Mouse (Mus musculus) adrenal gland, postnatal 14 days (tissue): ENCODE measurements around the gene Ovca2. TPM values are rescaled to one million over a fixed set of nuclear protein-coding genes. Genes with fewer than 3 reads are reported as not detected.

ENCODE experiments used
- DNase-seq: peaks from one replicate; pipeline ENCODE4 v3.0.0; 2021; ENCODE audit warnings: mixed read lengths
- total RNA-seq: library from RNA; stranded (reverse); gene quantifications from 2 replicates; pipeline ENCODE4 v1.2.3, GENCODE M21; 2021

Ovca2 gene
- total RNA-seq, 1 experiment from 2014 or later, result 15.8 TPM

GRCm38 (mm10) chr11:75169405-75170080, 9.1 kb downstream of the Ovca2 start, which contains the start of gene Hic1:
Gene Hic1 (minus strand): TSS chr11:75169519.
- DNase-seq, result peak; percentile 39

- DNase-seq, result peak; percentile 92
Observed at GRCm38 (mm10) chr11:75168590-75169361, 9.9 kb downstream of the Ovca2 start.

- peak; percentile 43 for DNase-seq
Observed at GRCm38 (mm10) chr11:75167643-75168589, 10.7 kb downstream of the Ovca2 start.

- DNase-seq, result peak; percentile 49
Observed at GRCm38 (mm10) chr11:75166861-75167642, 11.6 kb downstream of the Ovca2 start.

- no peak for DNase-seq
Observed at GRCm38 (mm10) chr11:75166193-75166842, 12.3 kb downstream of the Ovca2 start.

GRCm38 (mm10) chr11:75165441-75166192, 13.0 kb downstream of the Ovca2 start:
- peak; percentile 85 for DNase-seq

GRCm38 (mm10) chr11:75164750-75165149, 13.9 kb downstream of the Ovca2 start:
- DNase-seq, result no peak

GRCm38 (mm10) chr11:75164051-75164450, 14.6 kb downstream of the Ovca2 start:
- no peak for DNase-seq

GRCm38 (mm10) chr11:75163379-75163778, 15.3 kb downstream of the Ovca2 start:
- no peak for DNase-seq

- no peak for DNase-seq
Observed at GRCm38 (mm10) chr11:75162591-75163080, 16.0 kb downstream of the Ovca2 start.

- no peak for DNase-seq
Observed at GRCm38 (mm10) chr11:75161417-75162008, 17.1 kb downstream of the Ovca2 start.

- no peak for DNase-seq
Observed at GRCm38 (mm10) chr11:75160954-75161353, 17.7 kb downstream of the Ovca2 start.

- DNase-seq, result peak; percentile 77
Observed at GRCm38 (mm10) chr11:75159564-75159963, 19.1 kb downstream of the Ovca2 start.

GRCm38 (mm10) chr11:75158432-75158831, 20.2 kb downstream of the Ovca2 start:
- peak; percentile 48 for DNase-seq

- no peak for DNase-seq
Observed at GRCm38 (mm10) chr11:75157901-75158300, 20.7 kb downstream of the Ovca2 start.

- no peak for DNase-seq
Observed at GRCm38 (mm10) chr11:75157037-75157436, 21.6 kb downstream of the Ovca2 start.

GRCm38 (mm10) chr11:75156416-75156815, 22.2 kb downstream of the Ovca2 start:
- no peak for DNase-seq

- no peak for DNase-seq
Observed at GRCm38 (mm10) chr11:75155985-75156384, 22.6 kb downstream of the Ovca2 start.

GRCm38 (mm10) chr11:75154053-75154585, 24.5 kb downstream of the Ovca2 start:
- no peak for DNase-seq
